Mouse (Mus musculus): Measurements from ENCODE around the gene Hscb. TPM values are rescaled to one million over a fixed set of nuclear protein-coding genes. Genes with fewer than 3 reads are reported as not detected.

The Hscb gene
- polyA plus RNA-seq, 1 experiment from 2014 or later: 19.6 TPM

GRCm38 (mm10) chr5:110809667-110810325, 29.8 kb downstream of the Hscb start, which contains the start of gene Ulk1:
Gene Ulk1, minus strand, starts transcription at chr5:110810097.
- peak within 1 kb of the TSS; percentile 96 for H3K9ac ChIP-seq (ENCODE audit: low read depth, low read length)
- ATAC-seq (ENCODE audit: low read depth) (peak; percentile 95), DNase-seq (ENCODE audit: low spot score) (peak; percentile 99)
- WGBS: under 1% methylated on average over 22 of the region's 80 CpGs
- peak within 1 kb of the TSS; percentile 81 for H3K27ac ChIP-seq (replicated peaks; ENCODE audit: low read depth, low read length)
- peaks cover 10% of the 10 kb centered on the region; the same call in 1 of the 2 replicates for H3K36me3 ChIP-seq (ENCODE audit: control insufficient read depth, insufficient read depth, low read length)
- peak within 1 kb of the TSS; percentile 92 for H3K4me3 ChIP-seq (ENCODE audit: low read depth, low read length)
- peak within 1 kb of the TSS; percentile 97 for H3K4me2 ChIP-seq (ENCODE audit: low read depth, low read length)
- no peaks in the 10 kb centered on the region for H3K9me3 ChIP-seq (ENCODE audit: control insufficient read depth, low read length)
- no peaks in the 10 kb centered on the region for H3K27me3 ChIP-seq (replicated peaks; ENCODE audit: control insufficient read depth, insufficient read depth, low read length)
- H3K4me1 ChIP-seq (ENCODE audit: control insufficient read depth, insufficient read depth, low read length): peaks cover 7% of the 10 kb centered on the region

- H3K4me3 ChIP-seq (ENCODE audit: low read depth, low read length): peak overlapping the region; percentile 92
- peaks cover 7% of the 10 kb centered on the region for H3K4me1 ChIP-seq (ENCODE audit: control insufficient read depth, insufficient read depth, low read length)
- H3K9ac ChIP-seq (ENCODE audit: low read depth, low read length): peak overlapping the region; percentile 96
- H3K9me3 ChIP-seq (ENCODE audit: control insufficient read depth, low read length): no peaks in the 10 kb centered on the region
- H3K4me2 ChIP-seq (ENCODE audit: low read depth, low read length): peak overlapping the region; percentile 97
- ATAC-seq (ENCODE audit: low read depth) (no peak), DNase-seq (ENCODE audit: low spot score) (peak; percentile 29)
- 1% methylated on average over 20 of the region's 27 CpGs for WGBS
- H3K36me3 ChIP-seq (ENCODE audit: control insufficient read depth, insufficient read depth, low read length): peaks cover 15% of the 10 kb centered on the region; the same call in 1 of the 2 replicates
- H3K27me3 ChIP-seq (replicated peaks; ENCODE audit: control insufficient read depth, insufficient read depth, low read length): no peaks in the 10 kb centered on the region
- peak overlapping the region; percentile 81 for H3K27ac ChIP-seq (replicated peaks; ENCODE audit: low read depth, low read length)
Observed at GRCm38 (mm10) chr5:110808821-110809666, 30.5 kb downstream of the Hscb start.

GRCm38 (mm10) chr5:110808061-110808631, 31.4 kb downstream of the Hscb start:
- Histone ChIP-seq H3K4me1 (ENCODE audit: control insufficient read depth, insufficient read depth, low read length) (peaks cover 7% of the 10 kb centered on the region), H3K27ac (replicated peaks; ENCODE audit: low read depth, low read length) (peak overlapping the region; percentile 6; the same call in 1 of the 2 replicates), H3K4me3 (ENCODE audit: low read depth, low read length) (peak overlapping the region; percentile 92), H3K9me3 (ENCODE audit: control insufficient read depth, low read length) (no peaks in the 10 kb centered on the region), H3K4me2 (ENCODE audit: low read depth, low read length) (peak overlapping the region; percentile 97), H3K9ac (ENCODE audit: low read depth, low read length) (peak overlapping the region; percentile 96), H3K27me3 (replicated peaks; ENCODE audit: control insufficient read depth, insufficient read depth, low read length) (no peaks in the 10 kb centered on the region), H3K36me3 (ENCODE audit: control insufficient read depth, insufficient read depth, low read length) (peaks cover 23% of the 10 kb centered on the region; the same call in 1 of the 2 replicates)
- peak; percentile 51 for ATAC-seq (ENCODE audit: low read depth)
- peak; percentile 91 for DNase-seq (ENCODE audit: low spot score)
- WGBS: 3% methylated on average over 14 of the region's 14 CpGs

- H3K36me3 ChIP-seq (ENCODE audit: control insufficient read depth, insufficient read depth, low read length): peaks cover 24% of the 10 kb centered on the region; the same call in 1 of the 2 replicates
- peak overlapping the region; percentile 92 for H3K4me3 ChIP-seq (ENCODE audit: low read depth, low read length)
- H3K4me1 ChIP-seq (ENCODE audit: control insufficient read depth, insufficient read depth, low read length): peaks cover 7% of the 10 kb centered on the region
- DNase-seq (ENCODE audit: low spot score): no peak
- H3K4me2 ChIP-seq (ENCODE audit: low read depth, low read length): peak overlapping the region; percentile 97
- ATAC-seq (ENCODE audit: low read depth): no peak
- H3K27me3 ChIP-seq (replicated peaks; ENCODE audit: control insufficient read depth, insufficient read depth, low read length): no peaks in the 10 kb centered on the region
- peak overlapping the region; percentile 96 for H3K9ac ChIP-seq (ENCODE audit: low read depth, low read length)
- H3K27ac ChIP-seq (replicated peaks; ENCODE audit: low read depth, low read length): 0 out of 2 replicates have a peak overlapping the region, but pooled peaks have one; percentile 6
- 73% methylated on average over 4 of the region's 4 CpGs for WGBS
- H3K9me3 ChIP-seq (ENCODE audit: control insufficient read depth, low read length): no peaks in the 10 kb centered on the region
Observed at GRCm38 (mm10) chr5:110807453-110807852, 32.1 kb downstream of the Hscb start.

GRCm38 (mm10) chr5:110806676-110807075, 32.9 kb downstream of the Hscb start:
- Histone ChIP-seq H3K9ac (ENCODE audit: low read depth, low read length) (no peak overlapping the region), H3K27ac (replicated peaks; ENCODE audit: low read depth, low read length) (no peak overlapping the region)
- no peak for ATAC-seq (ENCODE audit: low read depth)

GRCm38 (mm10) chr5:110806154-110806553, 33.4 kb downstream of the Hscb start:
- Histone ChIP-seq H3K4me3 (ENCODE audit: low read depth, low read length) (no peak overlapping the region), H3K9me3 (ENCODE audit: control insufficient read depth, low read length) (no peaks in the 10 kb centered on the region), H3K27me3 (replicated peaks; ENCODE audit: control insufficient read depth, insufficient read depth, low read length) (no peaks in the 10 kb centered on the region), H3K36me3 (ENCODE audit: control insufficient read depth, insufficient read depth, low read length) (peaks cover 35% of the 10 kb centered on the region), H3K4me2 (ENCODE audit: low read depth, low read length) (no peak overlapping the region), H3K27ac (replicated peaks; ENCODE audit: low read depth, low read length) (no peak overlapping the region), H3K4me1 (ENCODE audit: control insufficient read depth, insufficient read depth, low read length) (peaks cover 7% of the 10 kb centered on the region), H3K9ac (ENCODE audit: low read depth, low read length) (no peak overlapping the region)
- ATAC-seq (ENCODE audit: low read depth) (no peak), DNase-seq (ENCODE audit: low spot score) (no peak)
- WGBS: 82% methylated on average over 4 of the region's 4 CpGs

More at GRCm38 (mm10) chr5:110806676-110807075, 32.9 kb downstream of the Hscb start:
- peaks cover 7% of the 10 kb centered on the region for H3K4me1 ChIP-seq (ENCODE audit: control insufficient read depth, insufficient read depth, low read length)
- 83% methylated on average over 1 of the region's 1 CpGs for WGBS
- no peak overlapping the region for H3K4me2 ChIP-seq (ENCODE audit: low read depth, low read length)
- H3K36me3 ChIP-seq (ENCODE audit: control insufficient read depth, insufficient read depth, low read length): peaks cover 30% of the 10 kb centered on the region
- no peak for DNase-seq (ENCODE audit: low spot score)
- H3K9me3 ChIP-seq (ENCODE audit: control insufficient read depth, low read length): no peaks in the 10 kb centered on the region
- no peak overlapping the region for H3K4me3 ChIP-seq (ENCODE audit: low read depth, low read length)
- H3K27me3 ChIP-seq (replicated peaks; ENCODE audit: control insufficient read depth, insufficient read depth, low read length): no peaks in the 10 kb centered on the region

GRCm38 (mm10) chr5:110804012-110804743, 35.4 kb downstream of the Hscb start:
- peaks cover 9% of the 10 kb centered on the region for H3K4me1 ChIP-seq (ENCODE audit: control insufficient read depth, insufficient read depth, low read length)
- no peak overlapping the region for H3K27ac ChIP-seq (replicated peaks; ENCODE audit: low read depth, low read length)
- DNase-seq (ENCODE audit: low spot score) (no peak), ATAC-seq (ENCODE audit: low read depth) (no peak)
- H3K27me3 ChIP-seq (replicated peaks; ENCODE audit: control insufficient read depth, insufficient read depth, low read length): no peaks in the 10 kb centered on the region
- H3K4me2 ChIP-seq (ENCODE audit: low read depth, low read length): no peak overlapping the region
- no peaks in the 10 kb centered on the region for H3K9me3 ChIP-seq (ENCODE audit: control insufficient read depth, low read length)
- peaks cover 52% of the 10 kb centered on the region for H3K36me3 ChIP-seq (ENCODE audit: control insufficient read depth, insufficient read depth, low read length)
- no peak overlapping the region for H3K9ac ChIP-seq (ENCODE audit: low read depth, low read length)
- H3K4me3 ChIP-seq (ENCODE audit: low read depth, low read length): no peak overlapping the region
- 77% methylated on average over 7 of the region's 7 CpGs for WGBS

- Histone ChIP-seq H3K27me3 (replicated peaks; ENCODE audit: control insufficient read depth, insufficient read depth, low read length) (no peaks in the 10 kb centered on the region), H3K4me1 (ENCODE audit: control insufficient read depth, insufficient read depth, low read length) (peaks cover 6% of the 10 kb centered on the region), H3K9me3 (ENCODE audit: control insufficient read depth, low read length) (no peaks in the 10 kb centered on the region), H3K4me3 (ENCODE audit: low read depth, low read length) (no peak overlapping the region), H3K9ac (ENCODE audit: low read depth, low read length) (no peak overlapping the region), H3K4me2 (ENCODE audit: low read depth, low read length) (no peak overlapping the region), H3K27ac (replicated peaks; ENCODE audit: low read depth, low read length) (no peak overlapping the region), H3K36me3 (ENCODE audit: control insufficient read depth, insufficient read depth, low read length) (peaks cover 66% of the 10 kb centered on the region)
- ATAC-seq (ENCODE audit: low read depth) (no peak), DNase-seq (ENCODE audit: low spot score) (no peak)
Observed at GRCm38 (mm10) chr5:110802809-110803208, 36.8 kb downstream of the Hscb start.
